Mouse (Mus musculus): Measurements from ENCODE around the gene Slc25a51. TPM values are rescaled to one million over a fixed set of nuclear protein-coding genes. Genes with fewer than 3 reads are reported as not detected.

The Slc25a51 gene
- 71.2 and 74.8 TPM in 2 replicates for polyA plus RNA-seq (2015; fragmentation: Nextera tagmentation; extraction: Ambion mirVana)

GRCm38 (mm10) chr4:45408427-45409132 is at the start of gene Slc25a51:
Slc25a51 (minus strand) TSS chr4:45408766.
- under 1% methylated on average over 42 of the region's 67 CpGs for WGBS
- Histone ChIP-seq H3K27me3 (peaks cover 8% of the 10 kb centered on the region; the same call in 1 of the 2 replicates), H3K9me3 (no peaks in the 10 kb centered on the region), H3K4me3 (peak within 1 kb of the TSS; percentile 94), H3K27ac (peak within 1 kb of the TSS; percentile 96), H3K4me2 (peak within 1 kb of the TSS; percentile 80), H3K9ac (peak within 1 kb of the TSS; percentile 97), H3K36me3 (peaks cover 10% of the 10 kb centered on the region), H3K4me1 (replicated peaks) (peaks cover 35% of the 10 kb centered on the region)
- ATAC-seq (ENCODE audit: low FRiP score) = peak; percentile 97

- Histone ChIP-seq H3K4me1 (replicated peaks) (peaks cover 31% of the 10 kb centered on the region), H3K36me3 (peaks cover 15% of the 10 kb centered on the region), H3K4me2 (no peak overlapping the region), H3K9ac (no peak overlapping the region), H3K4me3 (no peak overlapping the region), H3K27ac (no peak overlapping the region), H3K27me3 (0 out of 2 replicates have a peak, but pooled peaks cover 4% of the 10 kb centered on the region), H3K9me3 (no peaks in the 10 kb centered on the region)
- ATAC-seq (ENCODE audit: low FRiP score) = no peak
- WGBS = 92% methylated on average over 2 of the region's 2 CpGs
Measured at GRCm38 (mm10) chr4:45457543-45457942, 49.0 kb upstream of the Slc25a51 start.

GRCm38 (mm10) chr4:45455001-45455400 is 46.4 kb upstream of the Slc25a51 start:
- no peak for ATAC-seq (ENCODE audit: low FRiP score)
- no peak overlapping the region; the same call in 1 of the 2 replicates for H3K9ac ChIP-seq
- WGBS = 80% methylated on average over 4 of the region's 4 CpGs

GRCm38 (mm10) chr4:45453271-45453851 is 44.8 kb upstream of the Slc25a51 start:
- 59% methylated on average over 3 of the region's 3 CpGs for WGBS
- ATAC-seq (ENCODE audit: low FRiP score) = no peak

More at GRCm38 (mm10) chr4:45455001-45455400, 46.4 kb upstream of the Slc25a51 start:
- Histone ChIP-seq H3K4me2 (no peak overlapping the region), H3K27ac (no peak overlapping the region), H3K9me3 (no peaks in the 10 kb centered on the region), H3K4me3 (no peak overlapping the region), H3K36me3 (peaks cover 15% of the 10 kb centered on the region), H3K27me3 (0 out of 2 replicates have a peak, but pooled peaks cover 14% of the 10 kb centered on the region), H3K4me1 (replicated peaks) (peaks cover 35% of the 10 kb centered on the region)

GRCm38 (mm10) chr4:45452569-45453111 is 44.1 kb upstream of the Slc25a51 start:
- H3K4me2 ChIP-seq = no peak overlapping the region
- H3K36me3 ChIP-seq = peaks cover 9% of the 10 kb centered on the region
- peaks cover 51% of the 10 kb centered on the region for H3K4me1 ChIP-seq (replicated peaks)
- 0 out of 2 replicates have a peak, but pooled peaks cover 10% of the 10 kb centered on the region for H3K27me3 ChIP-seq
- H3K9ac ChIP-seq = no peak overlapping the region
- H3K9me3 ChIP-seq = no peaks in the 10 kb centered on the region
- H3K27ac ChIP-seq = no peak overlapping the region
- no peak for ATAC-seq (ENCODE audit: low FRiP score)
- WGBS = 57% methylated on average over 7 of the region's 7 CpGs
- no peak overlapping the region for H3K4me3 ChIP-seq

More at GRCm38 (mm10) chr4:45453271-45453851, 44.8 kb upstream of the Slc25a51 start:
- H3K9ac ChIP-seq = no peak overlapping the region
- H3K9me3 ChIP-seq = no peaks in the 10 kb centered on the region
- H3K36me3 ChIP-seq = peaks cover 15% of the 10 kb centered on the region
- peaks cover 51% of the 10 kb centered on the region for H3K4me1 ChIP-seq (replicated peaks)
- no peak overlapping the region for H3K4me2 ChIP-seq
- no peak overlapping the region for H3K4me3 ChIP-seq
- peak overlapping the region; percentile 40; the same call in 1 of the 2 replicates for H3K27ac ChIP-seq
- 0 out of 2 replicates have a peak, but pooled peaks cover 14% of the 10 kb centered on the region for H3K27me3 ChIP-seq

GRCm38 (mm10) chr4:45449012-45449411 is 40.4 kb upstream of the Slc25a51 start:
- ATAC-seq (ENCODE audit: low FRiP score) = no peak
- WGBS = 41% methylated on average over 5 of the region's 5 CpGs
- peaks cover 14% of the 10 kb centered on the region; the same call in 1 of the 2 replicates for H3K27me3 ChIP-seq
- H3K9ac ChIP-seq = no peak overlapping the region
- no peak overlapping the region for H3K4me3 ChIP-seq
- H3K4me2 ChIP-seq = no peak overlapping the region
- H3K4me1 ChIP-seq (replicated peaks) = peaks cover 58% of the 10 kb centered on the region
- no peaks in the 10 kb centered on the region for H3K9me3 ChIP-seq
- H3K27ac ChIP-seq = no peak overlapping the region
- H3K36me3 ChIP-seq = peaks cover 9% of the 10 kb centered on the region

- H3K27ac ChIP-seq = peak overlapping the region; percentile 6; the same call in 1 of the 2 replicates
- 90% methylated on average over 7 of the region's 7 CpGs for WGBS
Measured at GRCm38 (mm10) chr4:45448481-45448880, 39.9 kb upstream of the Slc25a51 start.

GRCm38 (mm10) chr4:45447196-45447595 is 38.6 kb upstream of the Slc25a51 start:
- no peak overlapping the region for H3K4me3 ChIP-seq
- no peak overlapping the region for H3K27ac ChIP-seq
- H3K36me3 ChIP-seq = peaks cover 10% of the 10 kb centered on the region
- ATAC-seq (ENCODE audit: low FRiP score) = no peak
- no peak overlapping the region for H3K4me2 ChIP-seq
- H3K4me1 ChIP-seq (replicated peaks) = peaks cover 48% of the 10 kb centered on the region
- H3K9ac ChIP-seq = no peak overlapping the region
- H3K9me3 ChIP-seq = no peaks in the 10 kb centered on the region
- H3K27me3 ChIP-seq = peaks cover 14% of the 10 kb centered on the region; the same call in 1 of the 2 replicates
- 89% methylated on average over 5 of the region's 5 CpGs for WGBS

More at GRCm38 (mm10) chr4:45448481-45448880, 39.9 kb upstream of the Slc25a51 start:
- no peak for ATAC-seq (ENCODE audit: low FRiP score)
- peaks cover 14% of the 10 kb centered on the region; the same call in 1 of the 2 replicates for H3K27me3 ChIP-seq
- no peaks in the 10 kb centered on the region for H3K9me3 ChIP-seq
- H3K4me1 ChIP-seq (replicated peaks) = peaks cover 56% of the 10 kb centered on the region
- no peak overlapping the region for H3K4me2 ChIP-seq
- H3K36me3 ChIP-seq = peaks cover 10% of the 10 kb centered on the region
- H3K9ac ChIP-seq = no peak overlapping the region
- H3K4me3 ChIP-seq = no peak overlapping the region

- 59% methylated on average over 3 of the region's 3 CpGs for WGBS
Measured at GRCm38 (mm10) chr4:45445235-45445634, 36.7 kb upstream of the Slc25a51 start.

GRCm38 (mm10) chr4:45444813-45445212 is 36.2 kb upstream of the Slc25a51 start:
- Histone ChIP-seq H3K27me3 (peaks cover 4% of the 10 kb centered on the region; the same call in 1 of the 2 replicates), H3K27ac (no peak overlapping the region), H3K36me3 (peaks cover 10% of the 10 kb centered on the region), H3K9me3 (no peaks in the 10 kb centered on the region), H3K4me1 (replicated peaks) (peaks cover 49% of the 10 kb centered on the region), H3K4me2 (no peak overlapping the region), H3K4me3 (no peak overlapping the region), H3K9ac (0 out of 2 replicates have a peak overlapping the region, but pooled peaks have one; percentile 5)
- 41% methylated on average over 4 of the region's 4 CpGs for WGBS
- ATAC-seq (ENCODE audit: low FRiP score) = no peak

More at GRCm38 (mm10) chr4:45445235-45445634, 36.7 kb upstream of the Slc25a51 start:
- Histone ChIP-seq H3K4me2 (no peak overlapping the region), H3K27me3 (peaks cover 4% of the 10 kb centered on the region; the same call in 1 of the 2 replicates), H3K36me3 (peaks cover 10% of the 10 kb centered on the region), H3K27ac (no peak overlapping the region), H3K4me3 (no peak overlapping the region), H3K4me1 (replicated peaks) (peaks cover 49% of the 10 kb centered on the region), H3K9ac (0 out of 2 replicates have a peak overlapping the region, but pooled peaks have one; percentile 5), H3K9me3 (no peaks in the 10 kb centered on the region)
- ATAC-seq (ENCODE audit: low FRiP score) = no peak

GRCm38 (mm10) chr4:45443652-45444051 is 35.1 kb upstream of the Slc25a51 start:
- Histone ChIP-seq H3K9me3 (no peaks in the 10 kb centered on the region), H3K27ac (no peak overlapping the region), H3K4me2 (no peak overlapping the region), H3K27me3 (peaks cover 4% of the 10 kb centered on the region; the same call in 1 of the 2 replicates), H3K9ac (no peak overlapping the region), H3K4me1 (replicated peaks) (peaks cover 49% of the 10 kb centered on the region), H3K36me3 (peaks cover 10% of the 10 kb centered on the region), H3K4me3 (no peak overlapping the region)
- no peak for ATAC-seq (ENCODE audit: low FRiP score)
- 87% methylated on average over 7 of the region's 7 CpGs for WGBS

GRCm38 (mm10) chr4:45442237-45442636 is 33.7 kb upstream of the Slc25a51 start:
- 76% methylated on average over 3 of the region's 3 CpGs for WGBS
- no peak for ATAC-seq (ENCODE audit: low FRiP score)
- no peak overlapping the region for H3K9ac ChIP-seq

More at GRCm38 (mm10) chr4:45442237-45442636, 33.7 kb upstream of the Slc25a51 start:
- Histone ChIP-seq H3K27me3 (peaks cover 4% of the 10 kb centered on the region; the same call in 1 of the 2 replicates), H3K27ac (no peak overlapping the region), H3K36me3 (peaks cover 10% of the 10 kb centered on the region), H3K9me3 (no peaks in the 10 kb centered on the region), H3K4me1 (replicated peaks) (peaks cover 62% of the 10 kb centered on the region), H3K4me3 (no peak overlapping the region), H3K4me2 (no peak overlapping the region)

Data from hindbrain, embryonic 13.5 days (tissue).